Mouse (Mus musculus) naive thymus-derived CD4-positive, alpha-beta T cell, adult 2 months (primary cell): ENCODE measurements around the gene Fam57a.
A peak's percentile ranks its signal among the peaks of the same experiment; 100 is the strongest.

Experiments used
- DNase-seq: peaks from one replicate; pipeline ENCODE4 v3.0.0-alpha.2; 2011; ENCODE audit warnings: low read depth

The Fam57a gene

DNA sequence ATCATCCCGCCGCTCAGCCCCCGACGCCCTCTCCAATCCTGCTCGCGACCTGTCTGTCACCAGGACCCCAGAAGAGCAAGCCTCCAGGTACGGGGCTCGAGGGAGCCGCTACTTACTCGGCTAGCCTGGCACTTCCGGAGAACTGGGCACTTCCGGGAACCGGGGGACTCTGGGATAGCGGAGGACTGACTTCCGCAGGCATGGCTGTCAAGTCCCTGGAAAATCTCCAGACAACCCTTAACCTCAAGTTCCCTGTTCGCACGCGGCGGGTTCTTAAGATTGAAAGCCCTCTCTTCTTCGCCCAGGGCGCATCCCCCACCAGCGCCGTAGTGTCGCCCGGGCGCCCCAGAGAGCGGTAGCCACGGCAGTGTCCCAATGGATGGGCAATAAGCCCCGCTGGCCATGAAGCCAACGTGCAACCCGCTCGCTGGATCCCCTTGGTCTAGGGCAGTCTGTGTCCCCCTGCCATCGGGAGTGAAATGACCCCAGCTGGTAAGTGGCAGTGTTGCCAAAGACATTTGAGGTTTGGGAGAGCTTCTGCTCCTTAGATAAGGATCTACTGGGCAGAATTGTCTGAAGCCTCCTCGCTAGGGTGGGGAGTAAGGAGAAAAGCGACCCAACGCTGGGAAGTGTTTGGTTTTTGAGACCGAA, at the start of gene Fam57a, which contains the start of gene Vps53:
Gene Fam57a, plus strand, starts transcription at position 177 of the 651 bp plus-strand sequence.
Gene Vps53, minus strand, starts transcription at position 153 of the 651 bp plus-strand sequence.
- DNase-seq: peak; percentile 74

DNA sequence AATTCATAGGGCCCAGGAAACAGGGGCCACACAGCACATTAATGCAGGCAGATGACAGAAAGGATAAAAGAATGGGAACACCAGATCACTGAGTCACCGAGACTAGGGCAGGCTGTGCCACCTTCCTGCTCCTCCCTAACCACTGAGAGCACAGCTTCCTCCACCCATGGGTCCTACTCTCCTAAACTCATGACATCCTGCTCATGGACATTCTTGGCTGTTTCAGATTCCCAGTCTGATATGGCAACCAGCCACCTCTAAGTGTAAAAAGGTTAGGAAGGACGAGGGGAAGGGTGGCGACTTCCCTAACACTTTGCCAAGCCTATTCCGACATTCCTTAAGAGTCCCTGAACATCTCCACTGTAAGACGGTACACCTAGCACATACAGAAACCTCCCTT, 48.6 kb upstream of the Fam57a start:
- peak; percentile 21 for DNase-seq

- DNase-seq: no peak
These were observed 43.6 kb upstream of the Fam57a start for GRCm38 (mm10) chr11:76135641-76136437.

DNA sequence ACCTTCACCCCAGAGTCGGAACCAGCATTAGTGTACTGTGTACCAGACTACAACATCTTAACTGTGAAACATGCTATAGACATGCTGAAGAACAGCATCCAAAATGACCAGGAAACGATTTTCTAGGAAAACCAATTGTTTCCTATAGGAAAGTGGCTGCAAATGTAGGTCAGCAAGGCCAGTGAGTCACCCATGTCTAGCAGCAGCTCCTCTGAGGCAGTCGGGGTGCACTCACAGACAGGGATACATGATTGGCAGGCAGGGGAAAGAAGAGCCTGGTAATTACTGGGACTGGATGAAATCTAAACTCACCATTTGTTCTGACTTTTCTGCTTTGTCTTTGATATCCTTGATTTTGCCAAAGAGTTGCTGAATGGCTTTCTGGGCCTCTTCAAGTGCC, 41.5 kb upstream of the Fam57a start:
- DNase-seq: no peak

DNA sequence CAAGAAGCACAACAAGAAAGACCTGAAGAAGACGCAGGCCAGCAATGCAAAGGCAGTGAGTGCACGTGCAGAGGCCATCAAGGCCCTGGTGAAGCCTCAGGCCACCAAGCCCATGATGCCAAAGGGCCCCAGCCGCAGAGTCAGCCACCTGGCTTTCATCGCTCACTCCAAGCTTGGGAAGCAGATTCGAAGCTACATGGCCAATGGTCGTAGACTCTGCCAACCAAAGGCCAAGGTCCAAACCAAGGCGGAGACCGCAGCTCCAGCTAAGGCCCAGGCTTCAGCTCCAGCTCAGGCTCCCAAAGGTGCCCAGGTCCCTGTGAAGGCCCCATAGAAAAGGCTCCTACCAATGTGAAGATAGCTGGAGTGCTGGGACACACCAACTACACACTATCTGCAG, 35.1 kb upstream of the Fam57a start:
- DNase-seq: no peak

- no peak for DNase-seq
These were observed 34.3 kb upstream of the Fam57a start for GRCm38 (mm10) chr11:76145169-76145568.

DNA sequence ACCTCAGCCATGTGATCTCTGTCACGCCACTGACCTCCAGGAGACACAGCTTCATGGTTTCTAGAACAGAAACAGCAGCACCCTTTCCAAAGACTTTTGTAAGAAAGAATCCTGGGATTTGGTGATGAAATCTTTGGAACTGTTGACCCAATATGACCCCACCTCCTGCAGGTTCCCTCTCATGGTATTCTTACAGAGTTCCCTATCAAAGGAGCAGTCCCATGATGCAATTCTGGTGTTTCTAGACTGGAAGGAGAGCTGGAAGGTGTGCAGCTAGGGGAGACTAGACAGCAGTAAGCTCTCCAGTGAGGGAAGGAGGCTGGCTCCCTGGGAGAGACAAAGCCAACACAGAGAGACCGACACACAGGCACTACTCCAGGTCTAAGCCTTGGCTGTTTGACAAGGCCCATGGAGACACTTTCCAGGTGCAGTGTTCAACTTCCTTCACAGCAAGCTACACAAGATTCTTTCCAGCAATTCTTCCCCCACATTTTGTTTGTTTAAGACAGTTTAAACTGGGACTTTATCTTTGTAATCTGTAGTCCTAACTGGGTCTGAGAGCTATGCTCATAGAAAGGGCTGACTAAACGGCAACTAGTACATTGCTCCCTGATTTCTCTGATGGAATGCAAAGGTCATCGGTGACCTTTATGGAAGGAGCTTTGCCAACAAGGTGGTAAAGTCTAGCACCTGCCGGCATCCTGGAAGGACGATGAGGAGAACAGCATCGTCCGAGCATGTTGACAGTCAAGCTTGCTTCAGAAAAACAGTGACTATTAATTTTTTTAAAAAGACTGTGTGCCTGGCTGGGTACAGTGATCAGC, 33.1 kb upstream of the Fam57a start:
- DNase-seq: no peak

GRCm38 (mm10) chr11:76148055-76149008, 31.1 kb upstream of the Fam57a start:
- no peak for DNase-seq

DNA sequence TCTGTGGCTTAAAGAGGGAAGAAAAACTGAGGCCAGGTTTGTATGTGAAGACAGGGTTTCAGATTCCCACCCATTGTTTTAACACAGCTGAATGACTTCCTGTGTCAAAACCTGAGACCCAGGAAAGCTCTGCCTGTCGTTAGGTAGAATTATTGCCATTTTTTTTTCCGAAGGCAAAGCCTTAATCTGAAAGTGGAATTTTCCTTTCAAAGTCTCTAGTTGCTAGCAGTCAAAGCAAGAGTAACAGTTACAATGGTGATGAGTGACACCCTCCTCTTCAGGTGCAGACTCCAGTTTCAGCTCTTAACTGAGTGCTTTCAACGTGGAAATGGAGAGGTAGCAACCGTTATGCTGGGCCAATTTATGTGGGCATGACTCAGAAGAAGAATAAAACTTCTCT, 28.5 kb upstream of the Fam57a start:
- DNase-seq: no peak

- peak; percentile 41 for DNase-seq
These were observed 26.1 kb upstream of the Fam57a start for GRCm38 (mm10) chr11:76153236-76153951.

- no peak for DNase-seq
These were observed 25.3 kb upstream of the Fam57a start for GRCm38 (mm10) chr11:76154200-76154599.

DNA sequence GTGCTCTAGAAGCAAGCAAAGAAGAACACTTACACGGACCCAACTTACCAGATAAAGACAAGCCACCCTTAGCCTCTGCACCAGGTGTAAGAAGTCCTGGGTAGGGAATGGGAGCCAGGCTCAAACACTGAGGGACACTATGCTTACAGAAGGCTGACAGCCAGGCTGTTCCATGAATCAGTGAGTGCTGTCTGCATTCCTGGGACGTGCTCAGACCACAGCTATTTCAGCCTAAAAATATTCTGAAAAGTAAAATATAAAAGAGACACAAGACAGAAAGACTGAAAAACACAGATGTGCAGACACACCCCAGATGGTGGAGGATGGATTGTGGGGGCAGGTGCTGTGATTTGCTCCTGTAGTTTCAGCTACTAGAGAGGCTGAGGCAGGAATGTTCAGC, 24.6 kb upstream of the Fam57a start:
- no peak for DNase-seq

GRCm38 (mm10) chr11:76158375-76158774, 21.1 kb upstream of the Fam57a start:
- DNase-seq: no peak

- no peak for DNase-seq
These were observed 19.2 kb upstream of the Fam57a start for GRCm38 (mm10) chr11:76160251-76160650.

DNA sequence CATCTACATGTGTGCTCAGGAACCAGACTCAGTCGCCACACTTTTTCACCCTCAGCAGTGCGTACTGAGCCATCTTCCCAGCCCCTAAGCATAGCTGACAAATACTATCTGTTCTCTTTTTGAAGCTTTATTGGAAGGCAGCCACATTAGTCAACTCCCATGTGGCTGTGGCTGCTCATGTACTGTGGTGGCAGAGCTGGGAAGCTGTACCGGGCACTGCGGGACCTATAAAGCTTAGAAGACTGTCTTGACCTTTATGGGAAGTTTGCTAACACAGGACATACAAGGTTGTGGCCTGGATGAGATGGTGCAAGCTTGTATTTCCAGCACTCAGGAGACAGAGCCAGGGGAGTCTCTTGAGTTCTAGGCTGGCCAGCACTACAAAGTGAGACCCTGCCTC, 12.8 kb upstream of the Fam57a start:
- DNase-seq: no peak

- DNase-seq: peak; percentile 86
These were observed 12.2 kb upstream of the Fam57a start for GRCm38 (mm10) chr11:76167079-76167765.

GRCm38 (mm10) chr11:76168976-76169375, 10.5 kb upstream of the Fam57a start:
- no peak for DNase-seq

DNA sequence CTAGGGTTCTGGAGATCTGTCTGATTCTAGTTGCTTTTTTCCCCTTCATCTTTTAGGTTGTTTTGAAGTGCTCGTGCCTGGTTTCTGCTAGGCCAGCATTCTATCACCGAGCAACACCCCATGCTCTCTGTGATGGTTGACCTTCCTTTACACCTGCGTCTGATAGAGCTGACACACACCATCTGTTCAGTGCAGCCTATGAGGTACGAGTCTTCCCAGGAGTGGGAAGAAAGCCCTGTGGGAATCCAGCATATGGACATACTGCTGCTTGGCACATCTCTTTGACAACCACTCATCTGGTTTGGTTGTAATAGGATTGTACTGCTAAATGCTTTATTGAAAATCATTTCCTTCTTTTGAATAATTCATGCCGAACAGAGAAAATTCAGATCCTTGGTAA, 9.3 kb upstream of the Fam57a start:
- no peak for DNase-seq

DNA sequence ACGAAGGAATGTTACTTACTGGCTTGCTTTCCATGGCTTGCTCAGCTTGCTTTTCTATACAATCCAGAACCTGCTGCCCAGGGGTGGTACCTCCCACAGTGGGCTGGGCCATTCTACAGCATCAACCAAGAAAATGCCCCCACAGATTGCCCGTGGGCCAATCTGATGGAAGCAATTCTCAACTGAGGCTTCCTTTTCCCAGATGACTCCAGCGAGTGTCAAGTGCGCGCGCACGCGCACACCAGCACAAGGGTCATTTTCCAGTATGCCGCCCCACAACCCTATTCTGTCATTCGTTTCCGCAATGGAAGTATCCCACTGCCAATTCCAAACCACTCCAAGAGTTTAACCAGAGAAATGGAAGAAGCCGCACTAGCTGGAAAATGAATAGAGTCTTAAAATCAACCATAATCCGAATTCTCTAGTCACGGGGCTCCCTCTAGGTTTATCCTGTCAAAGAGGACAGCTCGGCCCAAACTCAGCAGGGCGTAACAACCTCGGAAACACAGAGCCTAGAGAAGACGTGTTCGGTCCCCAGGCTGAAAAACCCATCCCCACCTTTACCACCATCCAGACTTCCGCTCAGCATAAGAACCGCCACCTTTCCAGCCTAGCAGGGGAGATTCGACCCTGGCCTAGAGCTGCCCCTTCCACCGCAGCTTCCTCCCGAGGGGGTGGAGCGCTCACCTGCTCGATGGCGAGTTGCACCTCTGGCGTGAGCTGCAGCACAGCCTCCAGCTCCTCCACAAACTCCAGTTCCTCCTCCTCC, 561 bp upstream of the Fam57a start:
- peak; percentile 17 for DNase-seq
